Mouse (Mus musculus): ENCODE results near the gene Pla2g4c.

DNA sequence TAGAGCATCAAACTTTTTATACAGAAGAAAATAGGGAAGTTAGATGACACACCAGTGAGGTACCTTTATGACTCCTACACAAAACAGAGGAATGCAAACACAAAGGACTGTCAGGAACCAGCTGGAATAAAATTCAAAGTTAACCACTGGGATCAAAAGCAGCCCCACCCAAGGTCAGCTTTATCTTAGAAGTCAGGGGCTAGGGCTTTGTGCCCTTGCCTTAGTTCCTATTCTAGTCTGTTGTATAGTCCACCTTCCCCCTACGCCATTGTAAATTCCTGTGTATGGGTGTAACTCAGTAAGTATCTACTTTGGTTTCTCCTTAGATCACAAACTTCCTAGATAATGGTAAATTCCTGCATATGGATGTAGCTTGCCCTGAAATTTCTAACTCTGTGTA, 26.8 kb upstream of the Pla2g4c start:
- TF ChIP-seq POLR2A (IDR thresholded peaks at IDR 0.05; ENCODE audit: low read depth, low read length) (no peak), CTCF (IDR thresholded peaks at IDR 0.05; ENCODE audit: borderline replicate concordance, insufficient read depth, low read length) (no peak)

All from embryonic fibroblast, embryonic 13.5 days (primary cell).